Mouse (Mus musculus): ENCODE data around the gene Plekhm2.

DNA sequence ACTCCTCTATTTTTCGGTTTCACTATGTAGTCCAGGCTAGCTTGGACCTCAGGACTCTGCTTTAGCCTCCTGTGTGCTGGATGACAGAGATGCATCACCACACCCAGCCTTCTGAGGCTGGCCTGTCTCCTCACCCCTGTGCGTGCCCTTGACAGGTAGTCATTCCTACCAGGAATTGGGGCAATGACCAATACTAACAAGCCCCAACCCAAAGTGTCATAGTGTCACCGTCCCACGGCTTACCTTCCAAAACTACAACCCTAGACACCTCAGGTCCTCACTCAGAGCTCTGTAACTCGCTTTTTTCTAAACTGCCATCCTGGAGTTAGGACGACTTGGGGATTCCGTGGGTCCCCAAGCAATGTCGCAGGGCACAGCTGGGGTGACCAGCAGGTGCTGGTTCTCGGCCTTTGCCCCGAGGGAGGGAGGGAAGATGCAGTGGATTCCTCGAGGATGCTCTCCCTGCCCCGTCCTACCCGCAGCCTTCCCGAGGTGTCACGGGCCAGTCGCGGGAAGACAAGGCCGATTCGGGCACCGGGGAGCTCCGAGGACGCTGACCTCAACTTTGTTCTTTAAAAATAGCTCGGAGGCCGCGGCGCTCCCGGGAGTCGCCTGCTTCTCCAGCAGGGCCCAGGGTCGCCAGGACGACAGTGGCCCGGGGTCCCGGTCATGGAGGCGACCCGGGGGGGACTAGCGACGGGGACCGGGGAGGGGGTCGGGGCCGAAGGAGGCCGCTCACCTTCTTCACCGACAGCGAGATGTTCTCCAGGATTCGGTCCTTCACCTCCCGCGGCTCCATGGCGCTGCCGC lies 1.4 kb downstream of the Plekhm2 start:
- no peak for TF ChIP-seq GATA1 (IDR thresholded peaks at IDR 0.05; ENCODE audit: low read length)
- TF ChIP-seq TAL1 (IDR thresholded peaks at IDR 0.05; ENCODE audit: low read length) = no peak

All from erythroblast, embryonic 14.5 days (primary cell).